Mouse (Mus musculus) forebrain, postnatal 0 days (tissue): Measurements from ENCODE around the gene Ankrd13a. TPM values are rescaled to one million over a fixed set of nuclear protein-coding genes. Genes with fewer than 3 reads are reported as not detected.

Source experiments
- ATAC-seq: fragments of 200-750 bp; cut with Nextera tagmentation; 2 replicates; pipeline ENCODE4 v1.8.0; 2017; ENCODE audit warnings: mild to moderate bottlenecking, moderate library complexity
- DNase-seq: peaks from one replicate; pipeline ENCODE4 v3.0.0-alpha.2; 2015
- H3K27ac ChIP-seq: fragments of 300-500 bp; sonication (generic); 2 replicates; pipeline ENCODE4 v1.5.1; 2014; ENCODE audit warnings: low read depth, mild to moderate bottlenecking, antibody characterized with exemption, low read length, moderate library complexity, mixed read lengths
- H3K27me3 ChIP-seq: fragments of 300-500 bp; sonication (generic); 2 replicates; pipeline ENCODE4 v1.6.1; 2014; ENCODE audit warnings: mild to moderate bottlenecking, low read length, mixed read lengths; ENCODE audit not compliant: insufficient read depth
- H3K36me3 ChIP-seq: fragments of 300-500 bp; sonication (generic); 2 replicates; pipeline ENCODE4 v1.6.1; 2014; ENCODE audit warnings: mild to moderate bottlenecking, moderate library complexity; ENCODE audit not compliant: insufficient read depth
- H3K4me1 ChIP-seq: fragments of 300-500 bp; sonication (generic); 2 replicates; pipeline ENCODE4 v1.6.1; 2014; ENCODE audit warnings: antibody characterized with exemption; ENCODE audit not compliant: insufficient read depth
- H3K4me2 ChIP-seq: fragments of 300-500 bp; sonication (generic); 2 replicates; pipeline ENCODE4 v1.6.1; 2014; ENCODE audit warnings: low read depth, mild to moderate bottlenecking, moderate library complexity
- H3K4me3 ChIP-seq: fragments of 300-500 bp; sonication (generic); 2 replicates; pipeline ENCODE4 v1.5.1; 2014; ENCODE audit warnings: low read depth, low read length, mixed read lengths
- H3K9ac ChIP-seq: fragments of 300-500 bp; sonication (generic); 2 replicates; pipeline ENCODE4 v1.6.1; 2014; ENCODE audit warnings: mild to moderate bottlenecking
- H3K9me3 ChIP-seq: fragments of 300-500 bp; sonication (generic); 2 replicates; pipeline ENCODE4 v1.6.1; 2016; ENCODE audit warnings: low read length
- CTCF ChIP-seq: sonication (generic); IDR thresholded peaks from 2 replicates; pipeline ENCODE4 v1.5.1; 2016; ENCODE audit warnings: antibody characterized with exemption, control low read depth, low read depth
- WGBS: fragments of 180-500 bp; shearing (Covaris S2); extraction: QIAGEN DNeasy Blood & Tissue Kit; methylation state at CpG from one replicate; pipeline ENCODE4 v1.1.7; 2014; 5-methylcytosine and 5-hydroxymethylcytosine counted together
- polyA plus RNA-seq: library from polyadenylated mRNA; unstranded; fragments of >200 nt; fragmentation: Nextera tagmentation; extraction: Ambion mirVana; gene quantifications from 2 replicates; pipeline ENCODE4 v1.2.1, GENCODE M21; 2015
- total RNA-seq: library from RNA; depleted of rRNA; stranded (reverse); fragments of >200 nt; gene quantifications from 2 replicates; pipeline ENCODE4 v1.2.3, GENCODE M21; 2014

Ankrd13a gene
- total and polyA plus RNA-seq, 2 experiments from 2014 or later = 20.7 to 44.8 TPM

DNA sequence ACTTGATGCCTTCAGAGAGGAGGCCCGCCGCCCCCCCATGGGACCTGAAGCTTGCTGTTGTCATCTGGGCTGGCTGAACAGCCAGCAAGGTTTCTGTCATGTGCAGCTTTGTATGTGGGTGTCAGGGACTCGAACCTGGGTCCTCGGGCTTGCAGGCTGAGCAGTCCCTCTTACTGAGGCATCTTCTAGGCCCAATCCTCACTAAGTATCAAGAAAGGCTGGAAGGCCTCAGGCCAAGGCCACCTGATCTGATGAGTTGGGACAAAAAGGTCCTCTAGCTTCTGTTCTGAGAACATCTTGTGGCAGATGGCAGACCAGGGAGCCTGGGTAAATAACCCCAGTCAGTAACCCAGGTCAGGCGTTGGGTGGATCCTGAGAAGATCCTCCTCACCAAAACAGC lies 35.3 kb downstream of the Ankrd13a start:
- peaks cover 19% of the 10 kb centered on the region for H3K36me3 ChIP-seq
- WGBS = 93% methylated on average over 5 of the region's 5 CpGs
- DNase-seq = no peak

DNA sequence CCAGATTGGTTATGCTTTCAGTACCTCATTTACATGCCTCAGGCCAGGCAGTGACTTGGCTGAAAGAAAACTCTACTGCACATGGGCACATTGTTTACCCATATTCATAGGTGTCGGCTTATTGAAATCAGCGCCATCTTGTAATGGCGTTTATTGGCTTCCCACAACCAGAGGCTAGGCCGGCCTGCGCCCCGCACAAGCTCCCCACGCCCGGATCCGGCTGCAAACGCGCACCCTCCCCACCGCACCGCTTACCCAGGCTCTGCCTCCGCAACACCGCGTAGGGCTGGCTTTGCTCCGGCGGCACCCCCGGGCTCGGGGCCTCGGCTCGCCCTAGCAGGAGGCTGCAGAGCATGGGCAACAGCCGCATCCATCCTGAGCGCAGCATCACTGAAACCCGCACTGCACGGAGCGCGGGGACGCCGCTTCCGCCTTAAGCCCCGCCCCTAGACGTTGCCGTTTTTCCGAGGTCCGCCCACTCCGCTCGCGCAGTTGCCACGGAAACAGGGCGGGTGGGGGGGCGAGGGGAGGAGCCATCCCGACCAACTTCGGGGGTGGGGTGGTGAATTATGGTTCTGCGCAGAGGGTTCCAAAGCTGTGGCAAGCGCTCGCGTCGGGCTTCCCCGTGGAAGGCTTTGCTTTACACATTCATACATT lies 39.2 kb downstream of the Ankrd13a start:
- Histone ChIP-seq H3K4me1 (peaks cover 9% of the 10 kb centered on the region; the same call in 1 of the 2 replicates), H3K9ac (peak overlapping the region; percentile 94), H3K9me3 (no peaks in the 10 kb centered on the region), H3K36me3 (peaks cover 9% of the 10 kb centered on the region), H3K4me2 (peak overlapping the region; percentile 43), H3K27me3 (no peaks in the 10 kb centered on the region), H3K27ac (peak overlapping the region; percentile 98), H3K4me3 (peak overlapping the region; percentile 76)
- WGBS = 1% methylated on average over 50 of the region's 50 CpGs
- TF ChIP-seq CTCF = no peak
- peak; percentile 98 for ATAC-seq
- DNase-seq = peak; percentile 97

More for the DNA sequence above, 35.3 kb downstream of the Ankrd13a start:
- no peak overlapping the region for H3K4me3 ChIP-seq
- H3K27me3 ChIP-seq = no peaks in the 10 kb centered on the region
- TF ChIP-seq CTCF = no peak
- no peak overlapping the region for H3K4me2 ChIP-seq
- no peak for ATAC-seq
- H3K9me3 ChIP-seq = no peaks in the 10 kb centered on the region
- H3K27ac ChIP-seq = no peak overlapping the region
- peaks cover 9% of the 10 kb centered on the region; the same call in 1 of the 2 replicates for H3K4me1 ChIP-seq
- H3K9ac ChIP-seq = no peak overlapping the region

GRCm38 (mm10) chr5:114816599-114816998 lies 42.1 kb downstream of the Ankrd13a start:
- no peaks in the 10 kb centered on the region for H3K27me3 ChIP-seq
- 0 out of 2 replicates have a peak, but pooled peaks have one; percentile 7 for TF ChIP-seq CTCF
- no peaks in the 10 kb centered on the region for H3K9me3 ChIP-seq
- DNase-seq (no peak), ATAC-seq (no peak)
- no peaks in the 10 kb centered on the region for H3K36me3 ChIP-seq
- no peak overlapping the region for H3K27ac ChIP-seq
- no peak overlapping the region for H3K4me2 ChIP-seq
- no peak overlapping the region for H3K4me3 ChIP-seq
- H3K4me1 ChIP-seq = peaks cover 9% of the 10 kb centered on the region; the same call in 1 of the 2 replicates
- 70% methylated on average over 6 of the region's 6 CpGs for WGBS
- no peak overlapping the region for H3K9ac ChIP-seq

DNA sequence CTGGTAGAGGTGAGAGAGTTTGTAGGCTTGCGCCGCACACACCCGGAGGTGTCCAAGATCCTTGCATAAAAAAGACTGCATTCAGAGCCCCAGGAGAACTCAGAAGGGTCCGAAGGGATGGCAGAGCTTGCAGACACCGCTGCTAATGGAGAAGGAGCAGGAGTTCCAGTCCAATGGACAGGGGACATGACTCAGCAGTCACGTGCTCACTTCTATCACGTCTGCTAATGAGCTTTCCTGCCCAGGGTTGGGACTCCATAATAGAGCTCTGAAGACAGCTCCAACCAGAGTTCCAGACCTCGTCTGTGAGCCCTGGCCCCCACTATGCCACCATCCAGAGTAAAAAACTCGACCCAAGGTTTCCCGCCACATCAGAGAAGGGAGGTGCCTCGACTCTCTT lies 43.6 kb downstream of the Ankrd13a start:
- H3K4me2 ChIP-seq = no peak overlapping the region
- no peak for TF ChIP-seq CTCF
- no peaks in the 10 kb centered on the region for H3K9me3 ChIP-seq
- H3K36me3 ChIP-seq = no peaks in the 10 kb centered on the region
- no peak overlapping the region for H3K4me3 ChIP-seq
- DNase-seq = no peak
- no peak for ATAC-seq
- no peak overlapping the region for H3K9ac ChIP-seq
- H3K4me1 ChIP-seq = no peaks in the 10 kb centered on the region
- WGBS = 71% methylated on average over 11 of the region's 11 CpGs
- no peaks in the 10 kb centered on the region for H3K27me3 ChIP-seq
- H3K27ac ChIP-seq = no peak overlapping the region

- H3K4me2 ChIP-seq = peak within 1 kb of the TSS; percentile 59
- ATAC-seq (peak; percentile 95), DNase-seq (peak; percentile 93)
- H3K4me1 ChIP-seq = no peaks in the 10 kb centered on the region
- no peaks in the 10 kb centered on the region for H3K27me3 ChIP-seq
- H3K36me3 ChIP-seq = no peaks in the 10 kb centered on the region
- H3K9ac ChIP-seq = peak within 1 kb of the TSS; percentile 76
- WGBS = 9% methylated on average over 53 of the region's 53 CpGs
- peak within 1 kb of the TSS; percentile 86 for H3K27ac ChIP-seq
- H3K9me3 ChIP-seq = no peaks in the 10 kb centered on the region
- peak within 1 kb of the TSS; percentile 80 for H3K4me3 ChIP-seq
- no peak for TF ChIP-seq CTCF
Measured at GRCm38 (mm10) chr5:114822796-114823688, 48.6 kb downstream of the Ankrd13a start, which contains the start of gene 1500011B03Rik. 1500011B03Rik (minus strand) TSS chr5:114823468.

DNA sequence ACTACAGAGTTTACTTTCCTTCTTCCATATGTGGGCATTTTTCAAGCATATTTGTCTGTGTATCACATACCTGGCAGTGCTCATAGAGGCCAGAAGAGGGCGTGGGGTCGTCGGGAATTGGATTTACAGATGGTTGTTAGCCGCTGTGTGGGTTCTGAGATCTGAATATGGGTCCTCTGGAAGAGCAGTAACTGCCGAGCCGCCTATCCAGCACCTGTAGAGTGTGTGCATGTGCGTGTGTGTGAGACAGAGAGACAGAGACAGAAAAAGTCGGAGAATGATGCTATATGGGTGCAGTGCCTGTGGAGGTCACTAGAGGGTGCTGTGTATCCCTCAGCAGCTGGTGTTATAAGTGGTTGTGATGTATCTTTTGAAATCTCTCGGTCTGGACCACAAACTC lies 49.7 kb downstream of the Ankrd13a start:
- H3K4me1 ChIP-seq = no peaks in the 10 kb centered on the region
- no peak overlapping the region for H3K9ac ChIP-seq
- peak overlapping the region; percentile 35; the same call in 1 of the 2 replicates for H3K27ac ChIP-seq
- TF ChIP-seq CTCF = peak; percentile 76
- no peak overlapping the region for H3K4me3 ChIP-seq
- DNase-seq (peak; percentile 76), ATAC-seq (no peak)
- H3K9me3 ChIP-seq = no peaks in the 10 kb centered on the region
- H3K36me3 ChIP-seq = no peaks in the 10 kb centered on the region
- 16% methylated on average over 9 of the region's 9 CpGs for WGBS
- no peaks in the 10 kb centered on the region for H3K27me3 ChIP-seq
- H3K4me2 ChIP-seq = peak overlapping the region; percentile 59; the same call in 1 of the 2 replicates
